Mouse (Mus musculus): ENCODE data around the gene Hoxc5.

Hoxc5 gene

GRCm38 (mm10) chr15:103038701-103039480, 71.6 kb downstream of the Hoxc5 start:
- DNase-seq, result no peak

DNA sequence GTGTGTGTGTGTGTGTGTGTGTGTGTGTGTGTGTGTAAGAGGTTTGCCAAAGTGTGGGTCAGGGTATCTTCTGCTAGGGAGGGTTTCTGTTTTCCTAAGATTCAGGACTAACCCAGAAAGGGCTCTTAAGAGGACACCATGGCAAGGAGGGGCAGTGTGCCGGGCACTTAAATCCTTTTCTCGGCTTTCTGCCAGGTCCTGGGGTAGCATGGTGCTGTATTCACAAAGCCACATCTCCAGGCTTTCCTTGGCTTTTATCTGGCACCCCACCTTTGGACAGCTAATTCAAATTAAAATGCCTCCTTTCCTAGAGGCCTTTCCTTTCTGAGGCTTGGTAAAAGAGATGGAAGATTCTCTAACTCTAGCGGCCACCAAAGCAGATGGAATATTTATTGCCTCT, 72.4 kb downstream of the Hoxc5 start:
- DNase-seq, result no peak

GRCm38 (mm10) chr15:103040601-103041000, 73.4 kb downstream of the Hoxc5 start:
- no peak for DNase-seq

DNA sequence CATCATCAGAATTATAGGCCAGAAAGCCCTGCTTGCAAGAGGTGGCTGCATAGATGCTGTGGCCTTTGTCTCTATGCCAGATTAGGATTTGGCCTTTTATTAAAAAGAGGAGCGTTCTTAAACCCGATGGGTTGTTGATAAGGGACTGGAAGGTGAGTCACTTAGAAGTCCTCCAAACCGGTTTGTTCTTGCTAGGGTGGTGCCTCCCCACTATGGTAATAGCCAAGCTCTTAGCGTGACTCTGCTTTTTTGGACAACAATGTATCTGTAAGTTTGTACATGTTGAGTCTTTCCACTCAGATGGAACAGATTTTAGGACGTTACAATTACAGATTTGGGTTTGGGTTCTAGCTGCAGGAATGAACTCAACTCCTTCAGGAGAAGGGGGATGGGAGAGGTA, 74.4 kb downstream of the Hoxc5 start:
- no peak for DNase-seq

DNA sequence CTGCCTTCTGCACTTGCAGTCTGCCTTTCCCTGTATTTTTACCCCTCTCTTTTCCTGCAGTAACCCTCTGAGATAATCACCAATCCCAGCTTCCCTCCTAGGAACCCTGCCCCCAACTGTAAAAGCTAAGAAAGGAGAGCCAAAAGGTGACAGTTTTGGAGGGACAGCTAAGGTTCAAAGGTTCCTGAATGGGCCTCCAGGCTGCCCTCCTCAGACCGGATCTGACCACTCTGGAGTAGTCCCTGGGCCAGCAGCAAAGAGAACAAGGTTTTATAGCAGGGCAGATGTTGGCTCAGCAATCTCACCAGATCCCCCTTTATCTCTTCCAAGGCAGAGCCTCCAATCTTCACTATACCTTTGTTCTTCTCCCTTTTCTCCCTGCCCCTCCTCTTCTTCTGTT, 75.0 kb downstream of the Hoxc5 start:
- no peak for DNase-seq

DNA sequence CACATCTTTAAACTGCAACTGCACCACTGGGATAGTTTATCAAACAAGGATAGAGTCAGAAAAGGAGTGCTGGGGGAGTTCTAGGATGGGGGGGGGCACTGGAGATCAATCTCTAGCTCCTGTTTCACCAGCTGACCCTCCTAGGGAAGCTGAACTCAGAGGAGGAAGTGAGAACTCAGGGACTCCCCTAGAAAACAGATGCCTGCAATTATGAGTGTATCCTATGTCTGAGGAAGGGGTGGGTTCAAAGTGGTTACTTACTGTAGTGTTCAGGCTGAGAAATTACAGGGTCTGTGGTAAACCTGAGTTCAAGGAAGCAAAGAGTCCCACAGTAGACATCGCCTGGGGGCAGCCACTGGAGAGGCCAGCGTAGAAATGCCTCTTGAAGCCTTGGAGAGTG, 84.4 kb downstream of the Hoxc5 start:
- DNase-seq, result no peak

- no peak for DNase-seq
Observed at GRCm38 (mm10) chr15:103053210-103053609, 86.0 kb downstream of the Hoxc5 start.

- no peak for DNase-seq
Observed at GRCm38 (mm10) chr15:103056396-103056795, 89.2 kb downstream of the Hoxc5 start.

DNA sequence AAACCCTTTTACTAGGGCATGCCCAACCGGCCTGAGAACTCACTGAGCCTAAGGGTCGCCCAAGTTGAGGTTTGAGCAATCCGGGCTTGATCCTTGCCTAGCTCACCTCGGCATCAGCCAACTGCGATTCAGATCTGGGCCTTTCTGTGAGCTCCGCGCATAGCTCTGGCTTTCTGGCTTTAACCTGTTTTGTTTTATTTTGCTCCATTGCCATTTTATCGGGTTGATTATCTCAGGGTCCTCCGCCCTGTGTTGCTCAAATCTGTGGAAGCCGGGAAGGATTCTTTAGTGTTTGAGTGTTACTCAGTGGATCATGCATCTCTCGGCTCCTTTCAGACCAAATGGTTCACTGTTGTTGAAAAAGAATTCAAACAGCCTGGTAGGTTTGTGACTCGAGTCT, 91.5 kb downstream of the Hoxc5 start:
- DNase-seq, result no peak

GRCm38 (mm10) chr15:103059393-103059992, 92.2 kb downstream of the Hoxc5 start:
- DNase-seq, result no peak

DNA sequence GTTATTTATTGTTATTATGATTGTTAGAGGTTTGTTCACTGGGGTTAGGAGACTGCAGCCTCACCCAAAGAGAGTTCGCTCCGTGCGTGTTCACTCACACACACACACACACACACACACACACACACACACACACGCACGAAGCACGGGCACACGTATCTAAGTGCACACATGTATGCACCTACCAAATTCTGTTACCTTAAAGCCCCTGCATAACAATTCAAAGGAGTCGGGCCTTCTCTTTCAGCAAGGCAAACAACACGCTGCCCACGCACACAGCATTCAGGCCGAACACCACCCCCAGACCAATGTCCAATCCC, 92.7 kb downstream of the Hoxc5 start:
- DNase-seq, result no peak

DNA sequence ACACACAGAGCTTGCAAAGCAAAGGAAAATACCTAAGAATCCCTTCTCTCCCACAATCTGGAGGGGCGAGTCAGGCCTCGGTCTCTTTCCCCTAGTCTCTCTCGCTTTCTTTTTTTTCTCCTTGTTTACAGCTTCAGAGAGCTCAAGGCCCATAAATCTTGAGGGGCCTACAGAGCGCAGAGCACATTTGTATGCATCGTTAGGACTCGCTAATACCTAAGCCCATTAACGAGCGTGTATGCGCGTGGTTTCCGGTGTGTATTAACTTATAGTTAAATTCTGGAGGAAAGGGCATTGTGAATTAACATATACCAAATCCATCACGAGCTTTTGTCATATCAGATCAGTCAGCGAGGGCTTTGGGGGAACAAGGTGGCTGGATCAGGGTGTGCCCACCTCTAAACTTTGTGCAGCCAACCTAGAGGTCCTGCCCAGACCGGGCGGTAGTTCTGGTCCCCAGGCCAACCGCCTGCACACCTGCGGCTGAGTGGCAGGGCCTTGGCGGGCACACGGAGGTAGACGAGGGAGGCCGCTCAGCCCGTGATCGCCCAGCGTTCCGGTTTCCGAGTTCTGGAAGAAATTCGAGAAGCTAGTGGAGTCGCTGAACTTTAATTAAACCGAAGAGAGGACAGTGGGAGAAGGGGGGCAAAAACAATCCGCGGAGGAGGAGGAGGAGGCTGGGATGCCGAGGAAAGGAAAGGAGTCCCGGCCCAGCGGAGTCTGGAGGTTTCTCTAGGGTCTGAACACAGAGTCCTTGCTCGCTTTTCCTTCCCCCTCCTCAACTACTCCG, 93.3 kb downstream of the Hoxc5 start:
- DNase-seq, result no peak

- no peak for DNase-seq
Observed at GRCm38 (mm10) chr15:103061131-103061825, 94.0 kb downstream of the Hoxc5 start.

- DNase-seq, result no peak
Observed at GRCm38 (mm10) chr15:103061988-103062387, 94.7 kb downstream of the Hoxc5 start.

DNA sequence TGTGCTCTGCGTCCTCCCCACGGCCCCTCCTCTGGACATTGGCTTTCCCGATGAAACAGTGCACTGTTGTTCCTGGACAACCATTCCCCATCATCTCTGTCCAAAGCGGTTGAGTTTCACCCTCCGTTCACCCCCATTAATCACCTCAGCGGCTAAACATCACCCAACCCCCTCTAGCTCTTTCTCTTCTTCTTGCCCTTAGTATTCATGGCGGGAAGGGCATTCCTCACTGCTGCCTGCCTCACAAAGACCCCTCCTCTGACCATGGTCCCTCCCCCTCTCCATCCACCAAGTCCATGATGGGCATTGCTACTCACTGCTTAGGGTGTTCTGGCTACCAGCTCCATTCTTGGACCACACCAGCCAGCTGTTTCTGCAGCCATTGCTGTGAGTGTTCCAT, 98.4 kb downstream of the Hoxc5 start:
- DNase-seq, result no peak
